Mouse (Mus musculus) lung, adult 2 months (tissue): ENCODE measurements around the gene Tbx2.

ENCODE experiments used
- CTCF ChIP-seq: fragments of 200-500 bp; IDR thresholded peaks from 2 replicates; pipeline ENCODE4 v1.5.1; 2011; ENCODE audit warnings: mild to moderate bottlenecking, low read length, control low read depth; ENCODE audit not compliant: insufficient read depth
- POLR2A ChIP-seq: fragments of 200-500 bp; IDR thresholded peaks from 2 replicates; pipeline ENCODE4 v1.6.1; 2011; ENCODE audit warnings: low read depth, mild to moderate bottlenecking, control low read depth, low read length, borderline replicate concordance; ENCODE audit errors: extremely low read depth

DNA sequence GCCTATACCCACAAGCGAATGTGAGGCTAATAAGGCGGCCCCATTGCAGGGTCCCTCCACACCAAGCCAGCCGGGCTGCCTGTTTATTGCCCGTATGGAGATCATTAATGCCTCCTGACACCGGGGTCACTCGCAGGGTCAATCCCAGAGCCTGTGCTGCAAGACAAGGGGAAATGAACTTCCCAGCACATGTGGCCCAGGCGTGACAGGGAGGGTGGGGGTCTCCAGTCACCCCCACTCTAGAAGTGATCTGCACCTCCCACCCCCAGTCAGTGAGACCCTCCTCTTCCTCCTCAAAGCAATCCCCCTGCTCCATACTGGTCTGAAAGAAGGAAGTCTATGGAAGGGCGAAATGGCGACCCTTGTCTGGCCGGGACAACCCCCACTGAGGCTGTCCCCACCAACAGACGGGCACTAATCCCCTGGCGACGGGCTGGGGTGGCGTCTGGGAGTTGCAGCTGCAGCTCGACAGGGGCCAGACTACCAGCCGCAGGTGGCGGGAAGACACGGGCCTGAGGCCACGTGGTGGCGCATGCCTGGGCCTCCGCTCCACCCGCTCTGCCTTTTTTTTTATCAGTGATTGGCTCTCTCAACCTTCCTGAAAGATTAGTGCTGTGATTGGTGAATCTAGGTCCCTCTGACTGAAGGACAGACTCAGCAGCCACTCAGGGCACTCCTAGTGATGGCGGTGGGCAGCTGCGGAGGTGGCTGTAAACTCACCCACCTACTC is 43.9 kb downstream of the Tbx2 start:
- no peak for TF ChIP-seq CTCF
- TF ChIP-seq POLR2A = no peak
